Mouse (Mus musculus) midbrain, embryonic 11.5 days (tissue): ENCODE measurements at regions not wholly inside any gene's neighbourhood (a gene's known extent, or its start where the extent isn't known, plus 50 kb on each side); places are given as distances from the start of the nearest gene placed in this dataset.
A peak's percentile ranks its signal among the peaks of the same experiment; 100 is the strongest.

Source experiments
- ATAC-seq: fragments of 200-750 bp; cut with Nextera tagmentation; 2 replicates; pipeline ENCODE4 v1.8.0; 2017; ENCODE audit warnings: moderate TSS enrichment, moderate library complexity; ENCODE audit not compliant: low FRiP score
- DNase-seq: peaks from one replicate; pipeline ENCODE4 v3.0.0; 2015; ENCODE audit warnings: low spot score; ENCODE audit errors: missing footprints
- H3K27ac ChIP-seq: fragments of 300-500 bp; sonication (generic); 2 replicates; pipeline ENCODE4 v1.5.1; 2014; ENCODE audit warnings: low read depth, low read length
- H3K27me3 ChIP-seq: fragments of 300-500 bp; sonication (generic); 2 replicates; pipeline ENCODE4 v1.6.1; 2014; ENCODE audit warnings: mild to moderate bottlenecking, low read length, moderate library complexity, mixed read lengths; ENCODE audit not compliant: control insufficient read depth, insufficient read depth
- H3K36me3 ChIP-seq: fragments of 300-500 bp; sonication (generic); 2 replicates; pipeline ENCODE4 v1.6.1; 2014; ENCODE audit warnings: mild to moderate bottlenecking, low read length, moderate library complexity, mixed read lengths; ENCODE audit not compliant: control insufficient read depth, insufficient read depth
- H3K4me1 ChIP-seq: fragments of 300-500 bp; sonication (generic); 2 replicates; pipeline ENCODE4 v1.6.1; 2014; ENCODE audit warnings: low read length; ENCODE audit not compliant: control insufficient read depth, insufficient read depth
- H3K4me2 ChIP-seq: fragments of 300-500 bp; sonication (generic); 2 replicates; pipeline ENCODE4 v1.6.1; 2014; ENCODE audit warnings: mild to moderate bottlenecking, moderate library complexity
- H3K4me3 ChIP-seq: fragments of 300-500 bp; sonication (generic); 2 replicates; pipeline ENCODE4 v1.5.1; 2014; ENCODE audit warnings: low read depth, low read length
- H3K9ac ChIP-seq: fragments of 300-500 bp; sonication (generic); 2 replicates; pipeline ENCODE4 v1.6.1; 2014; ENCODE audit warnings: low read length
- H3K9me3 ChIP-seq: fragments of 300-500 bp; sonication (generic); 2 replicates; pipeline ENCODE4 v1.6.1; 2016; ENCODE audit warnings: low read length; ENCODE audit not compliant: control insufficient read depth
- WGBS: fragments of 180-500 bp; shearing (Covaris S2); extraction: QIAGEN DNeasy Blood & Tissue Kit; methylation state at CpG from one replicate; pipeline ENCODE4 v1.1.7; 2014; 5-methylcytosine and 5-hydroxymethylcytosine counted together

DNA sequence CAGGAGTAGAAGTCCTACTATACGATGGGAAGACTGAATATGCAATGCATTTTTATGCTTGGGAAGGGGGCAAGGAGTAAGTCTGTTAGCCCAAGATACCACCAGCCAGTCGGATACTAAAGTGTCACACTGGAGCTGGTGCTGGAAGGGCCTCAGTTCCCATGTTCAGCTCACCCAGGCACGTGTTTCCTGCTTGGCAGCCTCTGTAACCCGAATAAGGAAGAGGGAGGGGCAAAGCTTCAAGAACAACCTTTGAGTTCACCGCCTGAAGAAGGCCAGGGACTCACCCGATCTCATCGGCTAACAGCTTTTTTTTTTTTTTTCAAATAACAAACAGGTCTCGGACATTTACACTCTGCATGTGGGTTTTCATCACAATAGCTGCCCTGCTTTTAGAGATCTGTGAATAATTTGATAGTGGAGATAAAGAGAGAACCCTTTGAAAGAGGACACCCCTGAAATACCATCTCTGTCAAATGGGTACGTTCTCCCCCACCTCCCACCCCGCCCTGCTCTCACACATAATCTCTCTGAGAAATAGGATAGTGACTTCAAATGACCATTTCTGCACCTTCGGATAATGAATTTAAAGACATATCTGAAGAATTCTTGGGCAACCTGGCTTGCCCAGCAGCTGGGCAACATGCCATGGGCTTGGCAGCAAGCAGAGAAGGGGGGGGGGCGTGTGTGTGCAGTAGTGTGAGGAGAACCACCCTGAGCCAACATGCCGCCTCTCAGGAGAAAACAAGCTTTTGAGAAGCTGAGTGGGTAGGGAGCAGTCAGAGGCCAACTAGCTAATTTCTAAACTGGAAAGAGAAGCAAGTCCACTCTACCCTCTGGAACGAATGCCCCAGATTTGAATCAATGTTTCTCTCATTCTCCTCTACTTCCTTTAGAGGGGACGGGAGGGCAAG lies 115.1 kb downstream of the Gm10260 start:
- Histone ChIP-seq H3K27ac (no peak overlapping the region), H3K4me3 (no peak overlapping the region), H3K9ac (no peak overlapping the region), H3K9me3 (no peaks in the 10 kb centered on the region), H3K27me3 (no peaks in the 10 kb centered on the region), H3K4me2 (no peak overlapping the region), H3K4me1 (no peaks in the 10 kb centered on the region), H3K36me3 (no peaks in the 10 kb centered on the region)
- WGBS, result 79% methylated on average over 15 of the region's 15 CpGs
- no peak for ATAC-seq
- DNase-seq, result no peak

DNA sequence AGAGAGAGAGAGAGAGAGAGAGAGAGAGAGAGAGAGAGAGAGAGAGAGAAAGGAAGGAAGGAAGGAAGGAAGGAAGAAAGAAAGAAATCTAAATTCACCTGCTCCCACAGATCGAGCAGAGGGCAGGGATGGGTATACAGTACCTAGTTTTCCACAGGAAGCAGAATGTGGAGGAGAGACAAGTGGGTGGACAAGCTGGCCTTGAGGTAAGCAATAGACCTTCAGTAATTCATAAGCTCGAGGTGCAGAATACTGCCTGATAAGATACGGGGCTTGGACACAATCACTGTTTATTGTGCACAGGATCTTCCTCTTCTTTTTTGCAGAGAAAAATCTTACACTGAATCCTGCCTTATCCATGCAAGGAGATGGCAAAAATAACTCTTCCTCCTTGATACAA lies 120.2 kb downstream of the Gm10260 start:
- DNase-seq, result no peak
- H3K9ac ChIP-seq, result no peak overlapping the region
- 90% methylated on average over 3 of the region's 3 CpGs for WGBS

DNA sequence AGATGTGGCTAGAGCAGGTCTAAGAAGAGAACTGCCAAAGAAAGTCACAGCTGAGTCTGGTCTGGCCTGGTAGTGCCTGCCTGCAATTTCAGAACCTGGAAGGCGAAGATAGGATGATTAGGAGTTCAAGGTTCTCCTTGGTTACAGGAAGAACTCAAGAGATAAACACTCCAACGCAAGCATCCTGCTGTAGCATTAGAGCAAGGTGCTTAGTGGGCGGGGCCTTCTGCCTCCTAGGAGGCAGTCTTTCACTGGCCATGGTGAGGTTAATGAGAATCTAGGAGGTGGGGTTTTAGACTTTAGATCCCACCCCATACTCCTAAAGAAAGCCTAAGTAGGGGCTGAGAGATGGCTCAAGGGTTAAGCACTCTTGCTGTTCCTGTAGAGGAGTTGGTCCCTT lies 120.8 kb downstream of the Gm10260 start:
- DNase-seq, result no peak
- WGBS, result 71% methylated on average over 3 of the region's 3 CpGs
- no peaks in the 10 kb centered on the region for H3K4me1 ChIP-seq
- H3K9ac ChIP-seq, result no peak overlapping the region
- H3K4me3 ChIP-seq, result no peak overlapping the region
- no peaks in the 10 kb centered on the region for H3K27me3 ChIP-seq
- H3K4me2 ChIP-seq, result no peak overlapping the region
- no peaks in the 10 kb centered on the region for H3K36me3 ChIP-seq
- ATAC-seq, result no peak
- H3K27ac ChIP-seq, result no peak overlapping the region
- no peaks in the 10 kb centered on the region for H3K9me3 ChIP-seq

More for the DNA sequence above, 120.2 kb downstream of the Gm10260 start:
- H3K36me3 ChIP-seq, result no peaks in the 10 kb centered on the region
- no peak overlapping the region for H3K4me3 ChIP-seq
- H3K27me3 ChIP-seq, result no peaks in the 10 kb centered on the region
- ATAC-seq, result no peak
- H3K9me3 ChIP-seq, result no peaks in the 10 kb centered on the region
- H3K27ac ChIP-seq, result no peak overlapping the region
- no peaks in the 10 kb centered on the region for H3K4me1 ChIP-seq
- H3K4me2 ChIP-seq, result no peak overlapping the region

DNA sequence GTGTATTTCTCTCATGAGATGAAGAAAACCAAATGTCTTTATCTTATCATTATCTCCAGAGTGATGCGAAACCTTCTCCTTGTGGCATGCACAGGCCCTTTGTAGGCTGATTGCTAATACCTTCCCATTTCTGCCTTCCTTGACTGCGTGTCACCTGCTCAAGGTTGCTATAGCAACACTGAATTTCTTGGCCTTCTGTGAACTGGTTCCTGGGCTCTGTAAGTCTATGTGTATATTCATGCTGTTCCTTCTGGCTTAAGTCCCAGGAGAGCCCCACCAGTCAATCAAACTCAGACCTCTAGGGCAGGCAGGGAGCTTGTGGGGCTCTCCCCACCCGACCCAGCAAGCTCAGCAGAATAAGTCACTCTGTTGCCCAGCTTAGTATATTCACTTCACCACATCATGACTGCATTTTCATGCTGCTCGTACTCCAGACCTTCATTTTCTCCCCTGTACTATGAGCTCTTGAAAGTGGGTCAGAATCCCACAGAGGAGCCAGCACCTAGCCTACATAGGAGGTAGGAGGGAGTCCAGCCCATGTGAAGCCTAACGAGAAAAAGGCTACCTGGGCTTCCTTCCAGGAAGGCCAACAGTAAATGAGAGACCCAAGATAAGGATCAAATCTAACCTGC lies 121.9 kb downstream of the Gm10260 start:
- no peak overlapping the region for H3K27ac ChIP-seq
- no peaks in the 10 kb centered on the region for H3K36me3 ChIP-seq
- WGBS, result 74% methylated on average over 5 of the region's 5 CpGs
- H3K9me3 ChIP-seq, result no peaks in the 10 kb centered on the region
- H3K27me3 ChIP-seq, result no peaks in the 10 kb centered on the region
- ATAC-seq (peak; percentile 52; the same call in 1 of the 2 replicates), DNase-seq (no peak)
- no peak overlapping the region for H3K9ac ChIP-seq
- no peak overlapping the region for H3K4me3 ChIP-seq
- H3K4me2 ChIP-seq, result no peak overlapping the region
- no peaks in the 10 kb centered on the region for H3K4me1 ChIP-seq

DNA sequence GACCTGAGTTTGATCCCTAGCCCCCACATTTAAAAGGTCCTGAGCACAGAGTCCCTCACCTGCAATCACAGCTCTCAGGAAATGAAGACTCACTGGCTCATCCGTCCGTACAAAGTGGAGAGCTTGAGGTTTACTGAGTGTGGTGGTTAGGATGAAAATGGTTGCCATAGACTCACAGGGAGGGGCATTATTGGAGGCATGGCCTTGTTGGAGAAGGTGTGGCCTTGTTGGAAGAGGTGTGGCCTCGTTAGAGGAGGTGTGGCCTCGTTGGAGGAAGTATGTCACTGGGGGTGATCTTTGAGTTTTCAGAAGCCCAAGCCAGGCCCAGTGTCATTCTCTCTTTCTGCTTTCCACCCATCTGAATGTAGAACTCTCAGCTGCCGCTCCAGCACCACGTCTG lies 122.9 kb downstream of the Gm10260 start:
- Histone ChIP-seq H3K36me3 (no peaks in the 10 kb centered on the region), H3K27me3 (no peaks in the 10 kb centered on the region), H3K4me1 (no peaks in the 10 kb centered on the region), H3K4me2 (no peak overlapping the region), H3K4me3 (no peak overlapping the region), H3K27ac (no peak overlapping the region), H3K9me3 (no peaks in the 10 kb centered on the region), H3K9ac (no peak overlapping the region)
- WGBS, result 98% methylated on average over 6 of the region's 6 CpGs
- DNase-seq (no peak), ATAC-seq (no peak)

DNA sequence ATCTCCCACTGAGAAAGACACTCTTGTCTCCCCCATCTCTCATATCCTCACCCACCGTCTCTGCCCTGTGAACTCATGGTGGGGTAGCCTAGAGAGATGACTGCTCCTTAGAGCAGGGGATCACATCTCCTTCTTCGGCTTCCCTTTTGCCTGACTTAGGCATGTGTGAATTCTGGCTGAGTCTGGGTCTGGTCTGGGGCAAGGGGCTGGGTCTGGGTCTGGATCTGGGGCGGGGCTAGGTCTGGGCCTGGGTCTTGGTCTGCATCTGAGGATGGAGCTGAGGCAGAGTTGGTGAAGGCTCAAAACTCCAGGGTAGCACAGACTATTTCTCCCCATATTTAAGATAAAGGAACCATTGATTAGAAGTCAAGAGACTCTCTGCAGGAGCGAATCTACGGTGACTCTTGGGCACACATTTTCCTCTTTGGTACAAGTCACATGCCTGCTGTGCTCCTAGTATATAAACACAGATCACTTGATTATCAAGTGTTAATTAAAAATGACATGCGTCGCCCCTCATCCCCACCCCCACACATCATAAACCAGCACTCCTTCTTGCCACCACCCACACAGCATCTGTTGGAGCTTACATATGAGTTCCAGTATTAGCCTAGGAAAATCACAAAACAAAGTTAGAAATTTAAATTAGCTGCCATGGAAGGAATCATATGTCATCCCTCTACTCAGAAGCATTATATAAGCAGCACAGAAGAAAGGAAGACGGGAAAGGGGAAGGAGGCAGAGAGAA lies 126.2 kb downstream of the Gm10260 start:
- Histone ChIP-seq H3K27ac (no peak overlapping the region), H3K27me3 (no peaks in the 10 kb centered on the region), H3K9me3 (no peaks in the 10 kb centered on the region), H3K36me3 (no peaks in the 10 kb centered on the region), H3K4me2 (no peak overlapping the region), H3K4me3 (no peak overlapping the region), H3K9ac (no peak overlapping the region), H3K4me1 (no peaks in the 10 kb centered on the region)
- ATAC-seq (no peak), DNase-seq (no peak)
- WGBS, result 77% methylated on average over 8 of the region's 8 CpGs

DNA sequence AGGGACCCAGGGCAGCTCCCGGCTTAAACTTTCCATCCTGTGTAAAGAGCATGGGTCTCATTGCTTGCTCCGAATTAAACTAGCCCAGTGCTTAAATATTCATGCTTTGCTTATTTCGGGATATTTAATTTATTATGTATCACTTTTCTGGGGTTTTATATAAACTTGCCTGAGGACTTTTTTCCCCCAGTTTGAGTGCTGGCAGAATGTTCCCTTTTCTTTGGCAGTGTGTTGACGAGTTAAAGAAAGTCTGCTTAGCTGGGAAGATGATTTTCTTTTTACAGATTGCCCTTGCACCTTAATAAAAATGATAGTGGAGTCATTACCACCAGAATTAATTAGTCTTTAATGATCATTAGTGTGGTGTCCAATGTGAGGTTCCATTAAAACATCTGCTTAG lies 126.9 kb downstream of the Gm10260 start:
- no peaks in the 10 kb centered on the region for H3K27me3 ChIP-seq
- H3K4me3 ChIP-seq, result no peak overlapping the region
- H3K36me3 ChIP-seq, result no peaks in the 10 kb centered on the region
- no peak overlapping the region for H3K4me2 ChIP-seq
- H3K9ac ChIP-seq, result no peak overlapping the region
- DNase-seq (no peak), ATAC-seq (no peak)
- no peaks in the 10 kb centered on the region for H3K9me3 ChIP-seq
- H3K27ac ChIP-seq, result no peak overlapping the region
- H3K4me1 ChIP-seq, result no peaks in the 10 kb centered on the region
- 85% methylated on average over 4 of the region's 4 CpGs for WGBS

DNA sequence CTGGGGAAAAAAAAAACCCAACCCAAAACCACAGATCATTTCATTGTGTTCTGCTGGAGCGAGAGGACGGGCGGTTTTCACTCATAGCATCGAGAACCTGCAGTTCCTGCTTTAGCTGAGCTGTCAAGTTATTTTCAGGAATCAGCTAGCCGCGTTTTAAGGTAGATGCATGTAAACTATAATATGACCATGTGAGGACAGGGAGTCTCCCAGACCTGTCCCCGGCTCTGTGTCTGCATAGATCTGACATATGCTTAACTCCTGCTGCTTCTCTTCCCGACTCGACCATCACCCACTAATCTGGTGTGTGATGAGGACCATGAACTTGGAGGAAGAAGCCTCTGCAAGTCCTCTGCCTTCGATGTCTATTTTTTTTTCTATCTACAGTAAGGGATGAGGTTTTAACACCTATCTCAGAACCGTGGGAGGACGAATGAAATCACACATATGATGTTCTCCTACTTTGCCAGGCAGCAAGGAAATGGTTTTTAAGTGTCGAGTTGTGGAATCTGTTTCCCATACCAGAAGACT lies 128.5 kb downstream of the Gm10260 start:
- H3K9me3 ChIP-seq, result no peaks in the 10 kb centered on the region
- H3K36me3 ChIP-seq, result no peaks in the 10 kb centered on the region
- WGBS, result 90% methylated on average over 13 of the region's 13 CpGs
- no peak overlapping the region for H3K27ac ChIP-seq
- no peaks in the 10 kb centered on the region for H3K4me1 ChIP-seq
- no peaks in the 10 kb centered on the region for H3K27me3 ChIP-seq
- no peak overlapping the region for H3K4me3 ChIP-seq
- no peak overlapping the region for H3K9ac ChIP-seq
- DNase-seq (no peak), ATAC-seq (no peak)
- no peak overlapping the region for H3K4me2 ChIP-seq
